Mouse (Mus musculus) fibroblast of lung, adult 2 months (primary cell): Measurements from ENCODE around the gene Clcn3.
"Not testable (repeated sequence)": the region's sequence is repeated elsewhere in the genome, so short reads cannot be mapped to it uniquely, and the experiment has no call there.

Source experiments
- DNase-seq: peaks from one replicate; pipeline ENCODE4 v3.0.0-alpha.2; 2011; ENCODE audit warnings: low read depth

The Clcn3 gene

DNA sequence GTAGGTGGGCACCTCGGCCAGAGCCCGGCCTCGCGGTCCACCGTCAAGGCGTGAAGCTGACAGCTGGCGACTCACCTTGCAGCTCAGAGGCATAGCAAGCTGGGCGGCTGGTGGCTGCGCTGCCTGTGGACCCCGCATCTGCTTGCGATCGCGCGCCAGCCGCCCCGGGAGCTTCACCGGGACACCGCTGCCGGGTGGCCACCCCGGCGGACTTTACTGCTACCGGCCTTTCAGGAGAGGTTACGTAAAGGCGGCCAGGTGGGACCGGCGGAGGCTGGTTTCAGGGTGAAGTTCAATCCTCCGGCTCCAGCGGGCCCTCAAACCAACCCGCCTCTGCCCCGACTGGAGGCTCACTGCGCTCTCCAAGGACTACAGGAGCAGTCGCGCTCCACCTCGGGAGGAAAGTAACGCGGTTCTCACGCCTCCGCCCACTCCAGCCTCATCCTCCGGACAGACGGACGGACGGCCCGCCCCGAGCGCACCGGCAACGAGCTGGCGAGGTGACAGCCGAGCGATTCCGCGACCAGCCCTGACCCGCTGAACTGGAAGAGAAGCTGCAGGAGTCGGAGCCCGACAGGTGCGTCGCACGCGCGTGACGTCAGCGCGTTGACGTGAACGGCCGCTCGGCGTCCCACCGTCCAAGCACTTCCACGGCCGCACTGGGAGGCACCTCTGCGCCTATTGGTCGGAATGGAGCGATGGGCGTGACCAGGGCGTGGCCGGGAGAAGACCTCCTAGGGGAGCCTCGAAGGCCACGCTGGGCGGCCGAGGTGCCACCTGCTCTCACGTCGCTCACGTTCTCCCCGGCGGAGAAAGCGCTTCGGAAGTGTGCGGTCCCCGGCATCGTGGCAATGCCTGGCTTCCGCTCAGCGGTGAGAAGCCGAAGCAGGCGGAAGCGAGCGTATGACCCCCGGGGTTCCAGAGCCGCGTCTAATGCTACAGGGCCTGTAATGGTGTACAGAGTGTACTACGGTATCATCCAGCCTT lies at the start of gene Clcn3:
Gene Clcn3, minus strand, starts transcription at position 600 of the 987 bp plus-strand sequence.
- peak; percentile 86 for DNase-seq

DNA sequence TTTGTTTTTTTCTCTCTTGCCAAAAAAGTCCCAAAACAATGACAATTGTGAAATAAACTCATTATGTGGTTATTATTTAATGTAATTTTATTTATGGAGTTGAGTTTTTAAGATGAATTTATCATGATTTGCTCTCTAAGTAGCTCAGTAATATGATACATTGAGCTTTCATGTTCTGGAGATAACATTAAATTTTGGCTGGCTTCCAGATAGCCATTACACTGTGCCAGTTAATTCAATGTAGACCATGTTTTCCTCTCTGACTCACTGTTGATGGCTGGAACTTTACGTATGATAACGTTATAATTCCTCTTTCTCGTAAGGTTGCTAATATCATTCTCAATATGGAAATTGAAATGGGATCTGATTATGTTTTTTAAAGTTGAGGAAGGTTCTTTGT lies 13.4 kb upstream of the Clcn3 start:
- no peak for DNase-seq

DNA sequence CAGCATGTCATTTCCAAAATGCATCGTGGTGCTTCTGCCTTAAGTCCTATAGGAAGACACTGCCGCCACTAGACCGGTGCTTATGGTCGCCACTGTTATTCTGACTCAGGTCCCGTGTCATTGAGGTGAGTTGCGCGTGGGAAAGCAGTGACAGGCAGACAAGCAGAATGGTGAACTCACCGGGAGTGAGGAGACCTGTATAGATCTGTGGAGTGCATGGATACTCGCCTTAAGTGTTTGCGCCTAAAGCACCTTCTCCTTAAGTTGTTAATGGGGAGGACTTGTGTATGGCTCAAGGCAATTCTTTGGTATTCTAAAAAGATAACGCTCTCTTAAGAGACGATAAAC lies 10.5 kb upstream of the Clcn3 start:
- DNase-seq: peak; percentile 3

DNA sequence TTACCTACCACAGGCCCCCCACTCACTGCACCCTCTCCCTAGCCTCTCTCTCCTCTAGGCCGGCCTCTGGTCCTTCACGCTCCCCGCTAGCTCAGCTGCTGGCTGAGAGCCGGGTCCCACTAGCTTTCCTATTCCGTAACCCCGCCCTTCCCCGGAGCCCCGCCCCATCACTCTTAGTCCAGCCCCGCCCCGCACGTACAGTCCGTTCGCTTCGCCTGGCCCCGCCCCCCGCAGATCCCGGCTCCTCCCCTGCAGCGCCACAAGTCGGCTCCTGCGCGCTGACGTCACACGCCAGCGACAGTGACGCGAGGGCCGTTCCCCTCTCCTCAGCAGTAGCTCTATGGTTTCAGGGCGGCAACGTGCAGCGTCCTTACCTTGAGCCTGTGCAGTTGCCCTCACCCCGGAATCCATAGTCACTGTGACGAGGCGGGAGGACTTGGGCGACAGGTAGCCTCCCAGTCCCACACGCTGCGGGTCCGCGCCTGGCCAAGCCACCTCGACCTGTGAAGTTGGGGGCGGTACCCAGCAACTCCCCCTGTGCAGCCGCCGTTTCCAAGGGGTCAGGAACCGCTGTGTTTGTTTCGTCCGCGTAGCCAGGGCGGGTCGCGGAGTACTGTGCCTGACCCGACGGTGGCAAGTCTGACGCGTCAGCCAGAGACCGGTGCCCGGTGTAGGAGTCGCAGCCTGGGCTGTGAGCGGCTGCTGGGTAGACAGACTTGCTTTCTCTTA lies 10.0 kb upstream of the Clcn3 start, which contains the start of gene Nek1:
Gene Nek1, plus strand, starts transcription at position 286 of the 729 bp plus-strand sequence.
- DNase-seq: peak; percentile 89

DNA sequence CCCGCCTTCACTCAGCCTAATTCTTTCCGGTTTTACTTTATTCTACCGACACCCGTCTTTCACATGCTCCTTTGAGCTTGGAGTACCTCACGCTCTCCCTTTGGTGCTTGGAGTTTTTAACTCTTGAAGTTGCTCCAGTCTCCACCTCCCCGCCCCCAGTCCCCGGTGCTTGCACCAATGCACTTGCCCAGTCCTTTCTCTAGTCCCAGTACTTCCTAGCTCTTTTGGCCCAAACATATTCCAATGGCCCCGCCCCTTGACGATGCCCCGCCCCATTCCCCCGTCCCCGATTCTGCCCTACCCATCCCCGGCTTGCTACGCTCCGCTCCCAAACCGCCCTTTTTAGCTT lies 9.4 kb upstream of the Clcn3 start:
- peak; percentile 49 for DNase-seq

DNA sequence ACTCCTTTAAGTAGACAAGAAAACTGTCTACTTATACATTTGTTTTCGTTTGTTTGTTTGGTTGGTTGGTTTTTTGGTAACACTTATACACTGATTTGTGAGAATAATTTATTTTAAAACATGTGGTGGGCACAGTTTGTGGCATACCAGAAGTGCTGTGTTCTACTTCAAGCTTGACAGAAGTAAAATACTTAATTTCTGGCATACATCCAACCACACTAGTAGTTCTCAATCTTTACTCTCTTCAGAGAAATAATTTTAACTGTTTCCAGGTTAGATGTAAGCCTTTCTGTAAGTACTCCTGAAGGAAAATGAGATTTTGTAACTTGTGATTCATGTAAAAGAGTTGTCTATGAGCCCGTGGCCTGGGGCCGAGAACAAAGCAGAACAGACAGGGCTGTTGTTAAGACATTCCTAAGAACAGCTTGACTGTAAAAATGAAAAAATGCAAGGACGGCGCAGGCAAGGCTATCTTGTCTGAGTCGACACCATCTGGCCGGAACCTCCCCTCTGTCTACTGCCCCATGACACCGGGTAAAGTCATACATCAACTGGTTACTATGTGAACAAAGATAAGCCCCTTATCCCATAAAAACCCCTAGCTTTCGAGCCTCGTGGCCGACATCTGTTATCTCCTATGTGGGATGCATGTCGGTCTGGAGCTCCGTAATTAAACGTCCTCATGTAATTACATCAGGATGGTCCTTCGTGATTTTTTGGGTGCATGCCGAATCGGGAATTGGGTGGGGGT lies 1.3 kb upstream of the Clcn3 start:
- DNase-seq: not testable (repeated sequence)

DNA sequence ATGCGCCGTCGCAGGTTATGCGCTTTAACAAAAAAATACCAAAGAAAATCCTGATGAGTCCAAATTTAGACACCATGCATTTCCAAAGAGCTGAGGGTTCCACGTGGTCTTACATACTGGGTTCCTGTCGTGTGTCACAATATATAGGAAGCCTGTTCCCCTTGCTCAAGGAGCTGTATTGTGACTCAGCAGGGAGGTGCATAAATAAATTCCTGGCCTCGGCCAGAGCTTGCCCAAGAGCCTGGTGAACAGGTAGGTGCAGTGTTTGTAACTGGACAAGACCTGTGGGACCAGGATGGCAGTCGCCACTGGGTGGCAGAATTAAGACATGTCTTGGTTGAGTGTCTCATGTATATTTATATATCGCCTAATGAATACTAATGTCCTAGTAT lies 584 bp upstream of the Clcn3 start:
- peak; percentile 20 for DNase-seq

DNA sequence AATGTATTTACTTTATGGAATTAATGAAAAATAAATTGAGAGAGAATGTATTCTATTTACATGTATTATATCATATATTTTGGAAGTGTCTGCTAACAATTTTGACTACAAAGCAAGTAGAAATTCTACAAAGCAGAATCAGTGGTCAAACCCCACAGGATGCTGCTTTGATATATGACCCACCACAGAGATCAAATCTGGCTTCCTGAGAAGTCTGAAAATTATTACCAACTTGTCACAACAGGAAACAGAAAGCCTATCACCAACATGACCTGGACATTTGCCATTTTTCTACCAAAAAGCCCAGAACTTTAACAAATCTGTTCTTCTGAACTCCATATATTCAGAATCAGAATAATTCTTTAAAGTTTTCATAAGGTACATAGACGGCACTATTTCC lies 1.7 kb downstream of the Clcn3 start:
- DNase-seq: no peak

DNA sequence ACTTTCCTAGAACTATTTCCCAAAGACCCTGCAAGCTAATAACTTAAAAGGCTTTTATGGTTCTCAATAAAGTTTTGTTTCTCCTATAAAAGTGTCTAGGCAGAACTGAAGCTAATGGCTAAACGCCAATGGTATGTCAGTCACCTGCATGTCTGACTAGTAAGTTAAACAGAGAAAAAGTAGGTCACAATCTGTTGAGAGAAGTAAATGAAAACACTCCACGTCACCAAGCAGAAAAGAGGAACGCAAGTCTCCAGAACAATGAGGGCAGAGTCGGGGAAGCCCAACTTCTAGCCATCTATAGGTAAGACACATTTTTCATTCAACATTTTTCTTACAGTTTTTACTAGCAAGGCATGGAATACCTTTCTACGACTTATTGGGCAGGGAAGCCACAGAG lies 4.6 kb downstream of the Clcn3 start:
- no peak for DNase-seq

DNA sequence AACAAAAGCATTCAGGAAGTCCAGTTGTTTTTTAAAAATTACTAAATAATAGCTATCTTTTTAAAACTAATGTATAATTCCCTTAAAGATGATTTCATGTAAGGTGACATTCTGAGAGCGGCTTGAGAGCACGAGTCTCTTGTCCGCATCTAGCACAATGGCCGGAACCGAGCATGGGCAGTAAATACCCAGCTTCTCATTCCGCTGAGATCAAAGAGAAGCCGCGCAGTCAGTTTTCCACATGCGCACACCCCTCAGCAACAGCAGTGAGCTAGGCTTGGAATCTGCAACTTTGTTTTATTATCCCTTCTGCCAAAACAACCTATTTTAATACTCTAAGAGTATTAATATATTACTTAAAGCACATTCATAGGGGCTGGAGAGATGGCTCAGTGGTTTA lies 6.3 kb downstream of the Clcn3 start:
- no peak for DNase-seq

DNA sequence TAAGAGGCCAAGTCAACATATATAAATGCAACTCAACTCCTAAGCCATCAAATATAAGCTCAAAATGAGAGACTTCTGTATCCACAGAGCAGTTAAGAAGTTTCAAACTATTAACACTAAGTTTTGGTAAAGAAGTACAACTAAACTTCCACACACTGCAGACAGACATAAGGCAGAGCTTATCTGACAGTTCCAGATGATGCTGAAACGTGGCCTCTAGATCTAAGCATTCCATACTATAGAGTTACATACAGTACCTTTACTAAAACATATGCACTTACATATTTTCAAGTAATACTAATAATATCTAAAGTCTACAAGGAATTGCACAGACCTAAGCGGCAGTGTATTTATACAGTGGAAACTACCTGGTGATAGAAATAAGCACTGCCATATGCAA lies 8.3 kb downstream of the Clcn3 start:
- DNase-seq: no peak

DNA sequence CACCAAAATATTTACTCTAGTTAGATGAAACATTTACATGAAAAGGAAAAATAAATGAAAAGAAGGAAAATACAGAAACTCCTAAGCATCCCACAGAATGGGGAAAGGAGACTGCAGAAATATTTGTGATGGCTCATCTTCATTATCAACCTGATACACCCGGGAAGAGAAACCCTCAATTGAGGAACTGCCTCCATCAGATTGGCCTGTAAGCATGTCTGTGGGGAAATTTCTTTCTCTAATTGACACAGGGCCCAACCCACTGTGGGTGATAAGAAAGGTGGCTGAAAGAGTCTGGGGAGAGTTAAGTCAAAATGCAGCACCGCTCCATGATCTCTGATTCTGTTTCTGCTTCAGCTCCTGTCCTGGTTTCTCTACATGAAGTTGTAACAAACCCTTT lies 9.7 kb downstream of the Clcn3 start:
- no peak for DNase-seq

DNA sequence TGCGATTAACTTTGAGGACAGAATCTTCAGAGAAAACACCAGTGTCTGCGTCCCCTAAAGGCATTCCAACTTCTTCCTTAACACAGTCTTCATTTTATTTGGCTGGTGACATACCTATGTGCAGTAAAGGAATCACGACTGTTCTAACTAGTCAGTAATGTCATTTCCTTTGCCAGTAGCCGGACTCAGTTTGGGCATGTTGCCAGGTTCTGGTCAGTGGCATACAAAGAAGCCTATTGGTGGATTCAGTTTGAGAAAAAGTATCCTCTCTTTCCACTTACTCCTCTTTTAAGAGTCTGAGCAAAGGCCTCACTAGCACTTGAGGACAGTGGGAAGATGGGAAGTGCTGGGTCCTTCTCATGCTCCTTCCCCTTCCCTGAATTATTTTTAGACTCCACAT lies 11.3 kb downstream of the Clcn3 start:
- no peak for DNase-seq

DNA sequence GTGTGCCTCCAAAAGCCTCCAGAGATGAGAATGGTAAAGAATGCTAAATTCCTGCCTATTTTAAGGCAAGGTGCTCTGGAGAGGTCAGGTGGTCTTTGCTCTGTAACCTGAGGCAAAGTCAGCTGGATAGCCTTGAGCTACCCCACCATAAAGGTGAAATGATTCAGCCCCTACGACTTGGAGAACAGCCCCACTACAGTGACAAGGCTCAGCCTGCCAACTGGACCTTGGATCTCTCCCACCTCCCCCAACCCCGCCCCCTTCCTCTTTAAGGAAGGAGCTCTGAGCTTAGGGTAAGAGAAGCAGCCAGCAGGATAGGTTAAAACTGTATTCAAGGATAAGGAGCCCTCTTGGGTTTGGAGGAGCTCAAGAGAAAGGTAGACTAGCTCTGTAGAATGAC lies 14.0 kb downstream of the Clcn3 start:
- no peak for DNase-seq

DNA sequence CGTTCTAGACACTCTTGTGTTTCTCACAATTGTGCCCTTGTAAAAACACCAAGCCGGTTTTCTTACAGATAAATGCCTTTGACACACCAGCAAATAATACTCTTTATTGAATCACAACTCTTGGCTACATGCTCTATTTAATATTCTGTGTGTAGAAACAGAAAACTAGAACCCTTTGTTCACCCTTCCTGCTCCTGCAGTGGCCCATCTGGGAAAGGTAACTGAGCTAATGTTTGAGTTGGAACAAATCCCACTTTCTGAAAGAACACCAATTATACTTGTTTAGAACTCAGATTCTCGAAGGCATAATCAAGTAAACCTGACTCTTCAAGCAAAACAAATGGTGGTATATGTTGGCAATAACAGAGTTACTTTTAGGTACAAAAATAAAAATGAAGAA lies 17.4 kb downstream of the Clcn3 start:
- no peak for DNase-seq

DNA sequence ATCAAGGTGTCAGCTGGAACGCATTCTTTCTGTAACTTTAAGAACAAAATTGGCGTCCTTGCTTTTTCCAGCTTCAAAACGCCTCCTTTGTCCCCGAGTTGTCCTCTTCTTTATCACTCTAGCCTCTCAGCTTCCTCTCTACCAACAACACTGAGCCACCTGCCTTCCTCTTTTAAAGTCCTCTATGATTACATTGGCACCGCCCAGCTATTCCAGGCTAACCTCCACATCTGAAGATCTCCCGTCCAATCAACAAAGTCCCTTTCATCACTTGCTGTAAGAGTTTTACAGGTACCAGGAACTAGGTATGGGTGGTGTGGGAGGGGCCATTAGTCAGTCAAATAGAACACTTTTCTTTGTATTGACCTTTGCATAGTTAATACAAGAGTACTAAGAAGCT lies 17.8 kb downstream of the Clcn3 start:
- DNase-seq: no peak

DNA sequence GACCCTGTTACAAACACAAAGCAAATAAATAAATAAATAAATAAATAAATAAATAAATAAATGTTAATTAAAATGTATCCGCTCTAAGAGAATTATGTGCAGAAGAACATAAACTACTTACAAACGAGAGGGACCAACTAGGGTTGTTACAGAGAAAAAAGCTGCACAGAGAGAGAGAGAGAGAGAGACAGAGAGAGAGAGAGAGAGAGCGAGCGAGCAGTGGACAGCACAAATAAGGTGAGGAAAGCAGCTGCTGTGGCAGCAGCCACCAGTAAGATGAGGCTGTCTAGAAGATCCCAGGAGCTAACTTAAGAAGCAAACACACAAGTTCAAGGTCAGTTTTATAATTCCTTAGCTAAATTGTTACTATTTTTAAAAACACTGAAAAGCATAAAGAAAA lies 18.6 kb downstream of the Clcn3 start:
- no peak for DNase-seq

DNA sequence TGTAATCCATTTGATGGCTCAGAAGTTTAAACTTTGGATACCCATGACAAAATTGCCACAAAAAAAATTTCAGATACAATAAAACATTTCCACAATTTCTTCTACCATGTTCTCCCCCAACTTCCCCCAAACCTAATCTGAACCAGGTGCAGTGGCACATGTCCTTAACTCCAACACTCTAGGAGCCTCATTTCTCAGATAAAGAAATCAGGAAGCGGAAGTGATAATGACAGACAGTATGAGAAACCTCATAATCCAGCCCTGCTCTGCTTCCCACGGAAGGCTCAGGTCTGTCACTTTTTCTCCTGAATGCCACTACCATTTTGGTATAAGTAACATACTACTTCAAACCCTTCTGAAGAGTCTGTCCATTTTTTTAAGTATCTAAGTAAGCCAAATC lies 19.2 kb downstream of the Clcn3 start:
- DNase-seq: no peak

DNA sequence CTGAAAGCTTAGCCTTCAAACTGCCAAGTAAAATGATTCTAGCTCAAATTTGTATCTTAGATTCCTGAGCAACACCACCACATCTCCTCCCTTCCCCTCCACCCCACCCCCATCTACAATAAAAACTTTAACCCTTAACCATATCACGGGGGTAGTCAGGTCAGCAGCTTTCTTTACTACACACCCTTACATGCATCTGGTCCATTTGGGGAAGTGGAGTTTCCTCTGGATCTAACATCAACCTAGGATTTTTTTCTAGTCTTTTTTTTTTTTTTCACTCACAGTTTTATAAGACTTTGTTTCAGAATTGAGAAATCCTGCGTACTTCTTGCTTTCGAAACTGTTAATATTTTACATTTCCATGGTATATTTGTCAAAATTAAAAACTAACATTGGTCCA lies 20.3 kb downstream of the Clcn3 start:
- no peak for DNase-seq

DNA sequence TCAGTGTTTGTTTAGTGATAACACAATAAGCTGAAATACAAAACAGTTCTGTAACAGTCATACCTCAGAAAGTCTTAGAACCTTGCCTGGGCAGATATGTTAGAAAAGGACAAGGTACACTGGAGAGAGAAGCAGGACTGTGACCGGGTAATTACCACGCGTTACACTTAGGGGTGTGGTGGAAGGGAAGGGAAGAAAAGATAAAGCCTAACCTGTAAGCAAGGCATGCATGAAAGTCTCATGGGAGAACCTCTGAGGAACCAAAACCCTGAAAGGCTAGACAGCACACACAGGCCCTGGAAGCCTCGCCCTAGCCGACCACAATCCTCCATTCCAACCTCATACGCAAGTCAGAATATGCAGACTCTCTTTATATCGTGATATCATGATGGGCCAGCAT lies 26.3 kb downstream of the Clcn3 start:
- no peak for DNase-seq

DNA sequence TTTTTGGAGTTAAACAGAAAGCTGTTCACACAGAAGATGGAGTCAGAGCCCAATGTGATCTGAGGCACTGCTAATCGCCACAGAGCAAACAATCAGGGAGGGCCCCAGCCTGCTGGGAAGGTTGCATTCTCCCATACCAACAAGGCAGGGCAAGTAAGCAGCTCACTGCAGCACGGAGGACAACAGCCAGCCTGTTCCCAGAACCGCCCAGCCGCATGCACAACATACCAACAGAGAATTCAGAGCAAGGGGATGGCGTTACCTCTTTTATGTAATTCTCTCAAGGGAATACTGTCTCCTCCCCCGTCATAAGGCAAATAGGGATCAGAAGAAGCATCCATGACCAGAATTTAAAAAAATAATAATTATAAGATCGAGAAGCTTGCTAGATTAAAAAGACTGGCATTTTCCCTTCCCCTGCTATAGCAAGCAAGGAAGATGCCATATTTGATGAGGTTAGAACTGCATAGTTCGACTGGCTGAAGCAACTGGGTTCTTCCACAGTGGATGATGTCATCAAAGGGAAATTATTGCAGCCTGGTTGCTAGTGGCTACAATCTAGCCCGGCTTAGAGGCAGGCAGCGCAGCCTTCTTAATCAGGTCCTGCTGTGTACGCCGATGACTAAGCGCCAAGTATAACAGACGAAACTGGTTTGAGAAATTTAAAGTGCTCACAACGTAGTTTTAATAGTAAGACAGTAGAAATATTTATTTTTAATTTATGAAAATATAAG lies 28.7 kb downstream of the Clcn3 start:
- DNase-seq: peak; percentile 91

DNA sequence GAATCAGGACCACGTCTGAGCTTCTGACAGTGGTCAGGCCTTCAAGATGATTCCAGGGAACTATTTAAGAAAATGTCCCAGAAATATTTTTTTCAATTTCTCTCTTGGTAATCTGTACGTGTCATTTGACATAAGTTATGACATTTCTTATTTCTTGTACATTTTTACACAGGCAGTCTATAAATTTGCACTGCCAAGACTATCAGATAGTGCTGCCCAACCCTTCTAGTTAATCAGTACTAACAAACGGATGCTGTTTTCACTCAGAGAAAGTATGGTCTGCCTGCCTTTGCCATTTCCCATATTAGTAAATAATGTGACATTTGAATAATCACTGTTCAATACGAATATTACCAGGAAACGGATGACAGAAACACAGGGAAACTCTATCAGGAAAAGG lies 30.3 kb downstream of the Clcn3 start:
- no peak for DNase-seq
